Mouse (Mus musculus) c-Kit-positive CD71-positive TER-119-negative erythroid progenitor cells, embryonic 14.5 days (primary cell): Measurements from ENCODE around the gene Ptpn14.

Experiments
- DNase-seq: peaks from one replicate; pipeline ENCODE4 v3.0.0-alpha.2; 2013; ENCODE audit warnings: low read depth

Gene Ptpn14

DNA sequence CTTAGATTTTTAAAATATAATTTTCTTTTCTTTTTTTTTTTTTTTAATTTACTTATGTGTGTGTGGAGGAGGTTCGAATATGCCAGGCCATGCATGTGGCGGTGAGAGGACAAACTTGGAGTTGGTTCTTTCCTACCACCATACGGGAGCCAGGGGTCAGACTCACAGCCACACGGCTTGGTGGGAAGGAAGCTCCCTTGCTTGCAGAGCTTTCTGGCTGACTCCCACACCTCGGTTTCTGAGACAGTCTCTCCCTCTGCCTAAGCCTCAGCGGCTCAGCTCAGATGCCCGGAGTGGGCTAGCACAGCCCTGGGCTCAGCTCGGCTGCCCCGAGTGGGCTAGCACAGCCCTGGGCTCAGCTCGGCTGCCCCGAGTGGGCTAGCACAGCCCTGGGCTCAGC is 10.5 kb upstream of the Ptpn14 start:
- DNase-seq = no peak

DNA sequence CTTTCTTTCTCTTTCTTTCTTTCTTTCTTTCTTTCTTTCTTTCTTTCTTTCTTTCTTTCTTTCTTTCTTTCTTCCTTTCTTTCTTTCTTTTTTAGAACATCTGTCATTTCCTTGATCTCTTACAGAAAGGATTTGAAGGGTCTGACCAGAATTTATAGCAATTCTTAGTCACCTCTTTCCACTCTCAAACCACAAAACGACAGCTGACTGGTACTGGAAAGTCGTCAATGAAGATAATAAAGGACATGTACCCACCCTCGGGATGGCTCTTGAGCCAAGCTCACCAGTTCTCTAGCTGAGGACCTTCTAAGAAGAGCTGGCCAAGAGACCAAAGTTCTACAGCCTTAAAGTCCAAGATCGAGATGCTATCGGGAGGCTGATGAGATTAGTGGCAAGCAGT is 9.5 kb upstream of the Ptpn14 start:
- no peak for DNase-seq

DNA sequence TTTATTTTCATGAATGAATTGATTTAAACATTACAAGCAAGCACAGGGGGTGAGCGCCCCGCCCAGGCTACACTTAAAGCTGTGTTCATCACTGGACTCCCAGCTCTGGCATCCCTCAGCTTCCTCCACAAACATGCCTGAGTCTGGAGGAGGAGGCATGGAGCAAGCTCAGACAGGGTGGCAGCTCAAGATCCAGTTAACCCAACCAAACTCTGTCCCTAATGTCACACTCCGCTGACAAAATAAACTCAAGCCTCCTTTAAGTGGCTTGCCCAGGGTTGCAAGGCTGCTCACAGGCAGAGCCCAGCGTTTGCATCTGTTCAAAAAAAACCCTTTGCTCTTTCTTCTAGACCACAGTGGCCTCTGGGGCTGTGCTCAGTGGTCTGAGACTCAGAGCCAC is 1.9 kb upstream of the Ptpn14 start:
- no peak for DNase-seq

DNA sequence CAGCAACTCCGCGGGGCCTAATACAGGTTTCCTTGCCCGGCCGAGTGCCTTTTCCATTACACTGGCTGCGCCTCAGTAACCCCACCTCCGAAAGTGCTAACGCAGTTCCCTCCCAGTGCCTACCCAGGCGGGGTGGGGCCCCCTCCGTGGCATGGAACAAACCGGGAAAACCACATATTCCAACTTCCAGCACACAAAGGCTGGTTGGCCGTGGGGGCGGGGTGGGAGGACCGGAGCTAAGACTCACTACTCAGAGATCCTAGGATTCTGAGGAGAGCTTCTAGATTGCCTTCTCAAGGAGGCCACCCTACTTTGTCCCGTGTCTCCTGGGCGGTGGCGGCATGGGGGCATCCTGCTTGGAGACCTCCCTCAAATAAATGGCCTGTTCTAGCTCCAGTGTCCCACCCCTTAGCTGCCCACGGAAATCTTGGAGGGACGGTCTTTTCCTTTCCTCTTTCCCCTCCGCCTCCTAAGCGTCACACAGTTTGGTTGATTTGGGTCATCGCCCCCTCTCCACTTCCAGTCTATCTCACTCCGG is 653 bp upstream of the Ptpn14 start:
- no peak for DNase-seq

DNA sequence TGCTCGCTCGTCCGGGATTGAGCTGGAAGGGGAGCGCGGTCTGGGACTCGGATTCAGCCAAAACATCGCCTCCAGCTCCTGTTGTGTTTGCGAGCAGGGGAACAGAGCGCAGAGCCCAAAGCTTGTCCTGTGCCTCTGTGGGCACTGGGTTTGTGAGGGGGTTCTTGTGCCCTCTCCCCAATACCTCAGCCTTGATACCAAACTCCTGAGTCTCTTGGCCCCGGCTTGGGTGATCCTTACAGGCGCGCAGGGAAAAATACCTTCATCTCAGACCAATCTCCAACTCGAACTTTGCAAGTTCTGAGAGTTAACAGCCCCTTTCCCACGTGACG is 682 bp downstream of the Ptpn14 start:
- no peak for DNase-seq

DNA sequence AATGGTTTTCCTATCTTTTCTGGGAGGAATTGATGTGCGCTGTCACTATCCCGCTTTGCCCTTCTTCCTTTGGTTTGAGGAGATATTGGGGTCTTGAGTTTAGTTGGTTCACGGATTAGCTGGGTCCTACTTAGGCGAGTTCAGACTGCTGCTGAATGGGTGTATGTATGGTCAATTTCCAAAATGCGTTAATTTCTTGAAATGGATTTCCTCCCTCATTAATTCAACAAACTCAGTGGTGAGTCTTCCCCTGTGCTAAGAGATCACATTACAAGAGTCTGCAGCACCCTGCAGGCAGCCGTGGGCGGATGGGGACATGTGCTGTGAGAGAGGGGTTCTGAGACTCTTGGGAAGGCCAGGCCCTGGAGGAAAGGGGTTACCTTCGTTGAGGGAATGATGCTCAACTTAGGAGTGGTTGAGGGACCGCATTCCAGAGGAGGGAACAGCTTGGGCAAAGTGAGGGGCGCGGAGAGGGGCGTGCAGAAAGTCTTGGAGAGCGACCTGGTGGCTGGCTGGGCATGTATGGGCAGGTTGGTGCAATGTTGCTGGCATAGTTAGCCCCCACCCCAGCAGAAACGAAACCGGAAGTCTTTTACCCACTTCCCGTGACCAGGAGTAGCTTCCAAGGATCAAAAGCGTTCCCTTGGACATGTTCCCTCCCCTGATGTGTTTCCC is 1.2 kb downstream of the Ptpn14 start:
- DNase-seq = no peak

DNA sequence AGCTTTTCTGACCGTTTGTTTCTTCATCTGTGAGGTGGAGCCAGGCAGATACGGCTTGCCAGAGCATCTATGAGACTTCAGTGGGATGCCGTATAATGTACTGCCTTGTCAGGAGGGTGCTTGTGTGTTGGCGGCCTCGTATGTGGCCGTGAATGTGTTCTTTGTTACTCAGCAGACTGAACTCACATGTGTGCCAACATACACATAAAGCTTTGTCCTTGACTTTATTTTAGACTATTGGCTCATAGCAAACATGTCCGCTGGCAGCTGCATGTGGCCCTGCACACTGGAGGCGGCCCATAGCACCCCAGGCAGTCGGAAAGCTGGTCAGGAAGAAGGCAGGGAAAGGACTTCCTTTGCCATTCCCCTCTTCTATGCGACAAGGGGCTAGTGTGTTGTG is 3.6 kb downstream of the Ptpn14 start:
- no peak for DNase-seq

DNA sequence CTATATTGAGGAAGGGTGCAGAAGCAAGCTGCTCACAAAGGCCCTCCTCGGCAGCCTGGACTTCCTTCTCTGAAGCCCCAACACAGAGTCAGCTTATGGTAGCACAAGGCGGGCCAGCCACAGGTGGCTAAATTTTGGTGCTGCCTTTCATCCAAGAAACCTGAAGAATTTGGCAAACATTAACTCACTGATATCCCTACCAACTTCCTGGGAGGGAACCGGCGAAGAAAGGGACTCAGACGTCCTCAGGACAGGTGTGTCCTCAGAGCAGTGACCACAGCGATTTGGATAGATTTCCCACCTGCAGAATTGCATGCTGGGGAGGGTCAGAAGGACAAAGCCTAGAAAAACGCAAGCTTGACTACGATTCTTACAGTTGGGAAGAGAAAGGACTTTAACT is 4.1 kb downstream of the Ptpn14 start:
- DNase-seq = no peak

DNA sequence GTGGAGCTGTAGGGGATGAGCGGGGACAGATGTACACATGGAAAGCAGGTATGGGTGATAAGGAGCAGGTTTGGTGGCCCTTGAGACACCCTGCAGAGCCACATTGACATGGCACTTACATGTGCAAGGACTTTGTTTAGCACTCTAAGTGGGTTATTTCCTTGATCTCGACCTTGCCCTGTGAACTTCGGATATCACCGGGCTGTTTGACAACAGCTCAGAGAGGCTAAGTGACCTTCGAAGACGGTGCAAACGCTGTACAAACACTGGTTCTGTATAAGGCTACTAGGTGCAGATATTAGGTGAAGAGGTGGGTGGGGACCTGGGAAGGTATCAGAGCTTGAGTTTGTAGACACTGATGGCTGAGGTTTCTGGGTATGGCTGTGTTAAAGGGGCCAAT is 12.0 kb downstream of the Ptpn14 start:
- no peak for DNase-seq

DNA sequence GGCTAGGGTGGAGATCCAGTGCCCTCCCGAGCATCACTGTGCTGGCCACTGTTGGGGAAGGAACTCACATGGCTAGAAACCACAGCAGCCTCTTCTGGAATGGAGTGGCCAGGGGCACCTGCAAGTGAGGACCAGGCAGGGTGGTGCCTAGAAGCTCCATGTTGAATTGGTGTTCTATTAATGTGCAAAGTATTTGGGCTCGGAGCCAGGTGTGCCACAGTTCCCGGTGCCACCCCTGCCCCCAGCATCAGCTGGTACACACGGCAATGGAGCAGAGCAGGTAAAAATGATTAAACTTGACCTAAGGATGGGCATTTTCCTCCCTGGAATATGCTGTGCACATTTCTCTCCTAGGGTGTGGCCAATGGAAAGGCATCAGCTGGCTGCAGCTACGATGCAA is 14.0 kb downstream of the Ptpn14 start:
- no peak for DNase-seq

DNA sequence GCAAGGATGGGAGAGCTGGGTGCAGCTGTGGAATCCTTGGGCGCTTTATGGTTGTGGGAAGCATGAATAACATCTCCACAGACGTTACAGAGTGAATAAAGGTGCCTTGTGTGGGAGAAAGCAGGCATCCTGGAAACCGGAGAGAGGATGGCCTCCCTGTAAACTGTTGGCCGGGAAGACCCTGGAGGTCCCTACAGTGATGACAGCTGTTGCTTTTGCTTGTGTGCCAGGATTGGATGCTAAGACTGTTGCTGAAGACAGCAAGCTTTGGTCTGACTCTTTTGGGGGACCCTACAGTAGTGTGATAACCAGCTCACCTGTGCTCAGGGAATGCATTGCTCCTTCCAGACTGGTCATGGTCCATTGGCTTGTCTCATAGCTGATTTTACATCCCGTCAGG is 15.1 kb downstream of the Ptpn14 start:
- DNase-seq = no peak

DNA sequence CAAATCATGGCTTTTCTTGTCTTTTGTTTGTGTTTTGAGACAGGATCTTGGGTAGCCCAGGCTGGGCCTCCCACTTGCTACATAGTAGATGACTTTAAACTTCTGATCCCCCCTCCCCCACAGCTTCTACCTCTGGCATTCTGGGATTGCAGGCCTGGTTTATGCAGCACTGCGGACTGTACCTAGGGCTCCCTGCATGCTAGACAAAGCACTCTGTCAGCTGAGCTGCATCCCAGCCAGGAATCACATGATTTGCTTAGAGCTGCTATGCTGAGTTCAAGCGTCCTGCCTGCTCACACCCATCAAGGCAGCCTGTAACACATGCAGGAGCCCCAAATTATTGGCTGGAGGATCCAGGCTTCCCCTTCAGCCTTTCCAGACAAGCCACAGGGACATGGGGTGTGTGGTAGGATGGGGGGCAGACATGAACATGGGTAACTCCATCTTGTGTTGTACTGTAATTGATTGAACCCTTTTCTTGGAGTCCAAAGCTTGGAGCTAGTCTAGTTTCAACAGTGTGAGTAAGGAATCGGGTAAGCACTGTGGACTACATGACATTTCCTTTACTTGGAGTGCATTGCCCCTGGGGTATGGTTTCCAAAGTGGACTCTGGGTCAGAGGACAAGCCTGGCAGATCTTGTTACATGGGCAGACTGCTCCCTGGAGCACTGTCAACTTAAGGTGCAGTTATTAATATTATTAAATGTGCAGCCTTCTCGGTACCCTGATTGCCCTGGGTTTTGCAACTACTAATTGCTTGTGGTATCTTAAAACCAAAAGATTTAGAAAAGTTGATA is 17.0 kb downstream of the Ptpn14 start:
- no peak for DNase-seq

DNA sequence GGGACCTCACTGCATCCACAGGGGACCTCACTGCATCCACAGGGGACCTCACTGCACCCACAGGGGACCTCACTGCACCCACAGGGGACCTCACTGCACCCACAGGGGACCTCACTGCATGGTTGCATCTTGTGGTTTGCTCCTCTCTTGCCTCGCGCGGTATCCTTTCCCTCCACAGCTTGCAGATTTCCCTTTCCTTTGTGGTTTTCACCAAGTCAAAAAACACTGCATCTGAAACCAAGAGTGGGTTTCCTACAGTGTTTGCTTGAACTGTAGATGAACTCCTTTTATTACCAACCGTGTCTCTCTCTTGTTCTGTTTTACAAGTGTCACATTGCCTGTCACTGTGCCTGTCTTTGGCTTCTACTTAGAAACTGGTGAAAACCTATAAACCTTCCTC is 18.5 kb downstream of the Ptpn14 start:
- DNase-seq = no peak

DNA sequence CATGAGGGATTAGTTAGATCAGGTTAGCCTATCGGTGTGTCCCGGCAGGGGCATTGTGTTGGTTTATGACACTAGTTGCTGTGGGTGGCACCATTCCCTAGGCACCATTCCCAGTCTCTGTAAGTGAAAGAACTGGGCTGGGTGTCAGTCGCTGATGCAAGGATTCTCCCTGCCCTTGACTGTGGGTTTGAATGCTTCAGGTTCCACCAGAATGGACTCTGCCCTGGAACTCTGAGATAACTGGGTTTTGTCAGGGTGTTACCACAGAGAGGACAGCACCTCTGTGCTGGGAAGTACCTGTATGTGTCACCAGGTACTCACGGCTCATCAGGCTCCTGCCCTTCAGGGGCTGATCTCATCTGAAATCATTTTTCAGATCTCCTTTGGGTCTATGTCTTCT is 21.7 kb downstream of the Ptpn14 start:
- no peak for DNase-seq

DNA sequence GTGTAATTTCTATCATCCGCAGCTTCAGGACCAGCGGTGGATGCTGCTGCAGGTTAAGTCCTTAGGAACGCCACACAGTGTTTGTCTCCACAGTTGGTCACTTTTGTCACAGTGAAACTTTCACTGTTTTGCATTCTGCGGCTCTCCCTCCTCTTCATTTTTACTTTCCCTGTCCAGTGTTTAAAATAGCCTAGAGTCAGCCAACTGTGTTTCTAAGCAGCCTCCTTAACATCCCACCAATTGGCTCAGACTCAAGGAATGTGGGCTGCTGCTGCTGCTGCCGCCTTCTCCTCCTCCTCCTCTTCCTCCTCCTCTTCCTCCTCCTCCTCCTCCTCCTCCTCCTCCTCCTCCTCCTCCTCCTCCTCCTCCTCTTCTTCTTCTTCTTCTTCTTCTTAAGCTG is 22.2 kb downstream of the Ptpn14 start:
- DNase-seq = no peak

DNA sequence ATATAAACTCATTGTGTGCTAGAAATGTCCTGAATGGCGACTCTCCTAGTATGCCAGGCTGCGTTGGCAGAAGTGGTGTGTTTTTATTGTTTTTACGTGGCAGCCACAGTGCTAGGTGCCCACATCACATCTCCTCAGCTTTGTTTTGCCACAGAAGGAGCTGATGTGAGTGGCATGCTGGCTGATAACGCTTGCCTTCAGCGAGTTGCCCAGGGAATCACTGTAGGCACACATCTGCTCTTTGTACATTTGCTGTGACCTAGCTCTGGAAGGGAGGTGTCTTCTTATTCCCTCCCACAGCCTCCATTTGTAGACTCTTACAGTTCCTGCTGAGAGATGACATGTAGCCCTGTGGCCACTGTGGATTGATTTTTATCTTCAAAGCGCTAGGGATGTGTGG is 24.2 kb downstream of the Ptpn14 start:
- DNase-seq = no peak

DNA sequence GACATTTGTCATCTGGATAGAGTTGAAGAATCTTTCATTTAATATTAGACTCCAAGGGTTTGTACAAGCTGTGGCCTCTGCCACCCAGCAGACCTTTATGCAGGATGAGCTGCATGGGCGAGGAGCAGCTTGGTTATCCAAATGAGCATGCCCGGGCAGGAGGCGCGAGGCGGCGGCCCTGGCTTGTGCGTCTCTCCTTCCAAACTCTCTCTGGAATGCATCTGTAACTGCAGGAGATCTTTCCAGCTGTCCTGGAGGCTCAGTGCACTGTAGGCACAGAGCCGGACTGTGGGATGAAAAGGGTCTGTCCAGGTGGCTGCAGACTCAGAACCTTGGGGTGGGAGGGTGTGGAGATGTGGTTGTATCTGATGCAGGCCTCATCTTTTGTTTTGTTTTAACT is 27.0 kb downstream of the Ptpn14 start:
- no peak for DNase-seq

DNA sequence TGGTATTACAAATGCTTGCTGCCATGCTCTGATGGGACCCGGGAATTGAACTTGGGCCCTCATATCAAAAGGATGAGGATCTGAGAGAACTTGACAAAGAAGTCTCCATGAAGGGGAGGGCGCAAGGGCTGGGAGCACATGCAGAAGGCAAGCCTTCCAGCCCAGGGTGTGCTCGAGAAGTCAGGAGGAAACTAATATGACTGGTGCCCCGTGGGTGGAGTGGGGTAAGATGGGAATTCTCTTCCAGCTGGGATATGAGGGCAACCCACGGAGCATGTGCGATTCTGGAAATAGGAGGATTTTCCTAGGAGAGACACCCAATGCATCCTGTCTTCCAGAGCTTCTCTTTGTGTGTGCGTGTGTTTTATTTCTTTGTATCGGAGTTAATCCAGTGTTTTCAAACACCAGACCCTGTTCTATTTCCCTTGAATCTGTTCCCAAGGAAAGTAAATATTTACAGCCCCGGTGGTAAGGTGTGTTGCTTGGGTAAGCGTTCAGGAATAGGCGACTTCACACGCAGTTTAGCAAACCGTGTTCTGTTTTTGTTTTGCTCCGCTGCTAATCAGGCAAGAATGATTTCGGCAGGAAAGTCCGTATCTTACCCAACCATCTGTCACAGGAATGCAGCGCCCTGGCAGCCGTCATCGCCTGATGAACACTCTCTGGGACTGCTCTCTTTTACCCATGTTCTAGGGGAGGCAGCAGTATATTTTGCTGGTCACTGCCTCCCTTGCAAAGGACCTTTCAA is 28.4 kb downstream of the Ptpn14 start:
- peak; percentile 77 for DNase-seq

DNA sequence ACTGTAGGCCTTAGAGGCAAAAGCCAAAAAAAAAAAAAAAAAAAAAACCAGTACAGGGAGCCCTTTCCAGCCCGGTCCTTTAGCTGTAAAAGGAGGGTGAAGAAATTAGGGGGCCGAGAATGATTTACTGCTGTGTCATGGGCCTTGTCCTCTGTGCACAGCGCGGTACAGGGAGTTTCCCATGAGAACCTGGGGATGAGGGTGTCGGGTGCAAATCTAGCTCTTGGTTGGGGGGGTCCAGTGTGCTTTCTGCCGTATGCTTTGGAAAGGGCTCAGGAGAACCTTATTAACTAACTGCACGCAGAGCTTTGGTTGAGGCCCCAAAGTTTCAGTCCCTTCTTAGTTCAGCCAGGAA is 29.0 kb downstream of the Ptpn14 start:
- peak; percentile 54 for DNase-seq

DNA sequence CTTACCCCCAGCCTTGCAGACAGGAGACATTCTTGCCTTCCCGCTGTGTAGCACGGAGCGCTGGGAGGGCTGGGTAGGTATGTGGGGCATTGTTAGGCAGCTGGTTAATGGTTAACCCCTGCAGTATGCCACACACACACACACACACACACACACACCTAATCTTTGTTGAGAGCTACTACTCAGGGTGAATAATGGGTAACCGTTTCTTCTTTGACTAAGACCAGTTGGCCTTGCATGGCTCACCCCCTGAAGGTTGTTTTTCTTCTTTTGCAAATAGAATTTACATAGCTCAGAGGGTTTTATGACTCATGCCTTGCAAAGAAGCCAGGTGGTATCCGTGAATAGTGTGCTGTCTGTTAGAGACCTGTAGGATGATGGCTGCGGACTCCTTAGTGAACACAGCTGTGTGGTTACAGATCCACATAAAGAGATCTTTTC is 33.5 kb downstream of the Ptpn14 start:
- no peak for DNase-seq

DNA sequence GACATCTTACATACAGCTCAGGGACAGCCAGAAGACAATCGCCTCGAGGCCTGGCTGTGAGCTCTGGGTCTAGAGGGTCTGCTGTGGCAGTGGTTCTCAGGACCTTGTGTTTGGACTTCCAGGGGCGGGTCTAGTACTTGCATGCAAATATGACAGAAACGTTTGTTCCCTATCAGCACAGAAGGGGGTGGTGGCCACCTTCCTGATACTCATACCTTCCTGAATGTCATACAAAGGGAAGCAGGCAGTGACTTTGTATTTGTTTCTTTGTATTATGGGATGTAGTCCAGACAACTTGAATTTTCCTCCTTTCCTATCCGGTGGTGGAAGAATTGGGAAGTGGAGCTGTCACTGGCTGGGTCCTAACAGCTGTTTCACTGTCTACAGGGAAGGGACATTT is 36.2 kb downstream of the Ptpn14 start:
- no peak for DNase-seq

DNA sequence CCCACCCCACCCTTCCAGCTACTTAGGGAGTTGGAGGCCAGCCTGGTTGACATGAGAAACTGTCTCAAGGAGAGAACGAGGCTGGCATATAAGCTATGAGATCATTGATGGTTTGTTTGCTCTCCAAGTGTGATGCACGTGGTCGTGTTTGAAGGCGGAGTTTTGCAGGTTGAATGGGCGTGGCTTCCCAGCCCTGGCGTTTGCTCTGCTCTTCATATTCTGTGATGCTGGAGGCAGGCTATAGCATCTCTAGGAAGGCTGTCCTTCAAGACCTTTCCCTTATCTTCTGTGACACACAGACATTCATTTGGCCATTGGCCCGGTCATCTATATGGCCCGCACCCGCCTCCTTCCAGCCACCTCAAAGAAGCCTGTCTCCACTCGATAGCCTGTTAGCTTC is 39.1 kb downstream of the Ptpn14 start:
- DNase-seq = no peak

DNA sequence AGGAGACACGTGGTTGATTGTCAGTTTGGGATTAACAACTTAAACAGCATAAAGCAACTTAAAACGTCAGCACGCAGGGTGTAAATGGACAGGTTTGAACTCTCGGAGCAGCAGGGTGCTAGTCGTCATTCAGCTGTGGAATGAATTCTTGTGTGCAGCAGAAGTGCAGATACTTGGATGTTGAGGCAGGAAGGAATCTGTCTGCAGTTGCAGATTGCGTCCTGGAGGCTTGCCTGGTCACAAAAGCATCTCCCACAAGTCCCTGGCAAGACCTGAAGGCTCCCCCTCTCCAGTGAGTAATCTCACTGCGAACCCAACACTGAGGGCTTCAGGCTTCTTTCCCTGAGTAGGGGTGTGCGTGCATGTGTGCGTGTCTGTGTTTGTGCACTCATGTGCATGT is 39.8 kb downstream of the Ptpn14 start:
- no peak for DNase-seq
